In the genomic region with DNA sequence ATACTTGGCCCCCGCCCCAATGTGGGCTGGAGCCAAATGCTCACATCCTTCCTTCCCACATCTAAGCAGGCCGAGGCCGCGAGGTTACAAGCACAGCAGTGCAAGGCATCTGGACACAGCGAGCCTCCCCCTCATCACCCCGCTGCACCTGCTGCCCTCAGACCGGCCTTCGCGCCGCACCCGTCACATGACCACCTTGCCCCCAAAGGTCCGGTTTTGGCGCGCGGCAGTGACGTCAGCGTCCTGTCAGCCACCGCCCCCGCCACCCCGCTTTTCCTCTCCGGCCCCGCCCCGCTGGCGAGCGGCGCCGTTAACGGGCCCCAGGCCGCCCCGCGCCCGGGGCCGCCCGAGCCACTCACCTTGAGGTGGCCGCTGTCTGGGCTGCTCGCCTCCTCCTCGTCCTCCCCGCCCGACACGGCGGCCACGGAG, we compare ENCODE assay signal across 7 mouse cellular contexts. TPM values are rescaled to one million over a fixed set of nuclear protein-coding genes. Genes with fewer than 3 reads are reported as not detected.
DNase-seq lines count a peak whose midpoint lies in the region; ATAC-seq and TF ChIP-seq lines count a peak whose summit lies in the region.

No protein-coding gene starts in this region.

- no peaks in the 10 kb centered on the region for H3K36me3 ChIP-seq in intestine, postnatal 0 days (ENCODE audit: control insufficient read depth, insufficient read depth)
- H3K36me3 ChIP-seq in limb, embryonic 12.5 days = no peaks in the 10 kb centered on the region
- H3K36me3 ChIP-seq in midbrain, embryonic 14.5 days (ENCODE audit: control insufficient read depth, insufficient read depth, low read length) = no peaks in the 10 kb centered on the region

- 1% methylated on average over 39 of the region's 42 CpGs for WGBS in intestine, postnatal 0 days
- 1% methylated on average over 42 of the region's 42 CpGs for whole genome bisulfite sequencing in limb, embryonic 12.5 days
- WGBS in midbrain, embryonic 14.5 days = 0% methylated on average over 42 of the region's 42 CpGs

- H3K4me3 ChIP-seq in intestine, postnatal 0 days (ENCODE audit: low read depth, low read length) = peak overlapping the region; percentile 94
- peak overlapping the region; percentile 81 for H3K4me3 ChIP-seq in limb, embryonic 12.5 days (replicated peaks)
- peak overlapping the region; percentile 82 for H3K4me3 ChIP-seq in midbrain, embryonic 14.5 days (replicated peaks; ENCODE audit: low read depth, low read length)

- DNase-seq in adrenal gland, adult 2 months = peak; percentile 93
- DNase-seq in embryo, embryonic 11 days = peak; percentile 91
- peak; percentile 80 to 89 for DNase-seq in gastrocnemius, postnatal 4 days (ENCODE audit: low spot score in 2 of 2)
- peak; percentile 84 for DNase-seq in midbrain, embryonic 14.5 days
- DNase-seq in spleen, adult 12 weeks (ENCODE audit: low spot score) = peak; percentile 82

- peak overlapping the region; percentile 65 for H3K9ac ChIP-seq in intestine, postnatal 0 days (ENCODE audit: low read depth, low read length)
- peak overlapping the region; percentile 78 for H3K9ac ChIP-seq in limb, embryonic 12.5 days (replicated peaks)
- peak overlapping the region; percentile 55 for H3K9ac ChIP-seq in midbrain, embryonic 14.5 days (replicated peaks; ENCODE audit: low read length)

- H3K4me1 ChIP-seq in intestine, postnatal 0 days (replicated peaks; ENCODE audit: control insufficient read depth, insufficient read depth, low read length) = no peaks in the 10 kb centered on the region; the same call in 1 of the 2 replicates
- peaks cover 27% of the 10 kb centered on the region for H3K4me1 ChIP-seq in limb, embryonic 12.5 days (replicated peaks)
- H3K4me1 ChIP-seq in midbrain, embryonic 14.5 days (ENCODE audit: control insufficient read depth, insufficient read depth, low read length) = peaks cover 4% of the 10 kb centered on the region; the same call in 1 of the 2 replicates

- peak; percentile 9; the same call in 1 of the 2 replicates for ATAC-seq in intestine, postnatal 0 days
- ATAC-seq in limb, embryonic 12.5 days (ENCODE audit: insufficient number of reproducible peaks, insufficient read depth, low FRiP score, low TSS enrichment, low read depth) = peak; percentile 21
- peak; percentile 25 for ATAC-seq in midbrain, embryonic 14.5 days (ENCODE audit: low FRiP score, low TSS enrichment)

- no peaks in the 10 kb centered on the region for H3K27me3 ChIP-seq in intestine, postnatal 0 days (replicated peaks; ENCODE audit: control insufficient read depth, insufficient read depth, low read length)
- no peaks in the 10 kb centered on the region for H3K27me3 ChIP-seq in limb, embryonic 12.5 days
- no peaks in the 10 kb centered on the region for H3K27me3 ChIP-seq in midbrain, embryonic 14.5 days (ENCODE audit: control insufficient read depth, insufficient read depth, low read length)

- H3K27ac ChIP-seq in intestine, postnatal 0 days (ENCODE audit: low read depth, low read length) = peak overlapping the region; percentile 91
- H3K27ac ChIP-seq in limb, embryonic 12.5 days = peak overlapping the region; percentile 89
- H3K27ac ChIP-seq in midbrain, embryonic 14.5 days (replicated peaks; ENCODE audit: low read depth, low read length) = peak overlapping the region; percentile 61

- peak overlapping the region; percentile 98 for H3K4me2 ChIP-seq in intestine, postnatal 0 days (replicated peaks; ENCODE audit: low read depth)
- H3K4me2 ChIP-seq in limb, embryonic 12.5 days = peak overlapping the region; percentile 86
- peak overlapping the region; percentile 93 for H3K4me2 ChIP-seq in midbrain, embryonic 14.5 days (ENCODE audit: low read length)

- no peak for TF ChIP-seq CTCF in intestine, postnatal 0 days (IDR thresholded peaks at IDR 0.05; ENCODE audit: low read depth)

- no peaks in the 10 kb centered on the region for H3K9me3 ChIP-seq in intestine, postnatal 0 days (ENCODE audit: control insufficient read depth)
- H3K9me3 ChIP-seq in limb, embryonic 12.5 days = no peaks in the 10 kb centered on the region
- no peaks in the 10 kb centered on the region for H3K9me3 ChIP-seq in midbrain, embryonic 14.5 days (ENCODE audit: control insufficient read depth, low read length)

RNA-seq across cellular contexts. Expression of a gene that starts 0.7 kb away (rescaled TPM):
- 10 to 100 TPM; 23.5 to 24.6 TPM for total RNA-seq in adrenal gland, adult 2 months (2021)
- polyA plus RNA-seq in adrenal gland, adult 2 months (2012; rRNA removed) = 4.9 and 5.2 TPM in 2 replicates
- 10 to 100 TPM; 15.8 to 17.8 TPM for total RNA-seq in gastrocnemius, postnatal 4 days (2021)
- polyA plus RNA-seq in intestine, postnatal 0 days (2015; fragmentation: Nextera tagmentation; extraction: Ambion mirVana) = 8.9 and 9.5 TPM in 2 replicates
- 17.4 and 19.5 TPM in 2 replicates for polyA plus RNA-seq in limb, embryonic 12.5 days (2016; fragmentation: Nextera tagmentation; extraction: Ambion mirVana)
- polyA plus RNA-seq in midbrain, embryonic 14.5 days (2014; fragmentation: Nextera tagmentation; extraction: Ambion mirVana) = 4.2 and 7.2 TPM in 2 replicates

RNA-seq across cellular contexts. Expression of a gene that starts 9.4 kb away (rescaled TPM):
- 10 to 100 TPM; 25.0 to 37.5 TPM for total RNA-seq in adrenal gland, adult 2 months (2021)
- polyA plus RNA-seq in adrenal gland, adult 2 months (2012; rRNA removed) = 20.9 and 21.6 TPM in 2 replicates
- 10 to 100 TPM; 27.3 to 30.9 TPM for total RNA-seq in gastrocnemius, postnatal 4 days (2021)
- polyA plus RNA-seq in intestine, postnatal 0 days (2015; fragmentation: Nextera tagmentation; extraction: Ambion mirVana) = 11.8 and 12.7 TPM in 2 replicates
- polyA plus RNA-seq in limb, embryonic 12.5 days (2016; fragmentation: Nextera tagmentation; extraction: Ambion mirVana) = 30.9 and 31.6 TPM in 2 replicates
- polyA plus RNA-seq in midbrain, embryonic 14.5 days (2014; fragmentation: Nextera tagmentation; extraction: Ambion mirVana) = 34.7 and 36.5 TPM in 2 replicates

RNA-seq across cellular contexts. Expression of a gene that starts 23.1 kb away (rescaled TPM):
- 10 to 100 TPM in 1 of 2 experiments, 1 to 10 TPM in 1; 4.8 to 10.1 TPM for total RNA-seq in adrenal gland, adult 2 months (2021)
- polyA plus RNA-seq in adrenal gland, adult 2 months (2012; rRNA removed) = 8.4 and 11.5 TPM in 2 replicates
- 1 to 10 TPM; 3.1 to 3.3 TPM for total RNA-seq in gastrocnemius, postnatal 4 days (2021)
- polyA plus RNA-seq in intestine, postnatal 0 days (2015; fragmentation: Nextera tagmentation; extraction: Ambion mirVana) = 11.9 and 12.6 TPM in 2 replicates
- polyA plus RNA-seq in limb, embryonic 12.5 days (2016; fragmentation: Nextera tagmentation; extraction: Ambion mirVana) = 4.3 and 4.5 TPM in 2 replicates
- 1.4 and 1.8 TPM in 2 replicates for polyA plus RNA-seq in midbrain, embryonic 14.5 days (2014; fragmentation: Nextera tagmentation; extraction: Ambion mirVana)

Comparison
In these comparisons a context has a peak if more than half of its experiments do, and no peak if none do; other contexts are left out.
1. Peak in every context shown above with its lines: DNase-seq, ATAC-seq, H3K4me3 ChIP-seq and H3K27ac ChIP-seq.